Mouse (Mus musculus): ENCODE results near the gene Adgrl3. TPM values are rescaled to one million over a fixed set of nuclear protein-coding genes. Genes with fewer than 3 reads are reported as not detected.

The Adgrl3 gene
- polyA plus RNA-seq (2015; fragmentation: Nextera tagmentation; extraction: Ambion mirVana), result 5.7 and 6.0 TPM in 2 replicates

GRCm38 (mm10) chr5:81019590-81020254 lies at the start of gene Adgrl3:
Gene Adgrl3, plus strand, starts transcription at chr5:81020138.

Small RNA genes within 50 kb of the gene (microRNA-seq; reads per million reads assigned to microRNA genes)
- gene Gm22048, result not detected
